Mouse (Mus musculus): ENCODE results near the gene Ccpg1os.

- no peak for TF ChIP-seq EP300 (IDR thresholded peaks at IDR 0.05; ENCODE audit: low read depth)
- TF ChIP-seq CTCF (IDR thresholded peaks at IDR 0.05; ENCODE audit: low read depth) = no peak
Observed at GRCm38 (mm10) chr9:73001314-73002011, 16.3 kb upstream of the Ccpg1os start.

All from heart, postnatal 0 days (tissue).